Mouse (Mus musculus): ENCODE data around the gene Fancd2os. TPM values are rescaled to one million over a fixed set of nuclear protein-coding genes. Genes with fewer than 3 reads are reported as not detected.
A peak's percentile ranks its signal among the peaks of the same experiment; 100 is the strongest.

Fancd2os gene
- not detected for total RNA-seq (2021)
- long read RNA-seq, experiment 1: 0 reads
- long read RNA-seq, experiment 2: 0 reads

- no peak for DNase-seq (ENCODE audit: low spot score in 2 of 2)
Observed at GRCm38 (mm10) chr6:113600543-113601139, at the start of gene Fancd2os. Gene Fancd2os, minus strand, starts transcription at chr6:113600715.

- DNase-seq (ENCODE audit: low spot score in 2 of 2): no peak
Observed at GRCm38 (mm10) chr6:113650197-113650640, 49.7 kb upstream of the Fancd2os start.

- no peak for DNase-seq (ENCODE audit: low spot score in 2 of 2)
Observed at GRCm38 (mm10) chr6:113649346-113650196, 49.1 kb upstream of the Fancd2os start.

GRCm38 (mm10) chr6:113644808-113645207, 44.3 kb upstream of the Fancd2os start:
- DNase-seq (ENCODE audit: low spot score in 2 of 2): no peak

- no peak for DNase-seq (ENCODE audit: low spot score in 2 of 2)
Observed at GRCm38 (mm10) chr6:113643967-113644366, 43.5 kb upstream of the Fancd2os start.

- no peak for DNase-seq (ENCODE audit: low spot score in 2 of 2)
Observed at GRCm38 (mm10) chr6:113643021-113643420, 42.5 kb upstream of the Fancd2os start.

GRCm38 (mm10) chr6:113642605-113643004, 42.1 kb upstream of the Fancd2os start:
- DNase-seq (ENCODE audit: low spot score in 2 of 2): no peak

GRCm38 (mm10) chr6:113639201-113639600, 38.7 kb upstream of the Fancd2os start:
- DNase-seq (ENCODE audit: low spot score in 2 of 2): no peak

- DNase-seq (ENCODE audit: low spot score in 2 of 2): peak; percentile 95 to 96
Observed at GRCm38 (mm10) chr6:113638302-113639040, 38.0 kb upstream of the Fancd2os start, which contains the start of gene Irak2. Gene Irak2, plus strand, starts transcription at chr6:113638467.

GRCm38 (mm10) chr6:113632863-113633262, 32.3 kb upstream of the Fancd2os start:
- DNase-seq (ENCODE audit: low spot score in 2 of 2): no peak

- no peak for DNase-seq (ENCODE audit: low spot score in 2 of 2)
Observed at GRCm38 (mm10) chr6:113630322-113630721, 29.8 kb upstream of the Fancd2os start.

- no peak for DNase-seq (ENCODE audit: low spot score in 2 of 2)
Observed at GRCm38 (mm10) chr6:113624989-113625770, 24.7 kb upstream of the Fancd2os start.

- DNase-seq (ENCODE audit: low spot score in 2 of 2): peak; percentile 83 to 88
Observed at GRCm38 (mm10) chr6:113623941-113624751, 23.6 kb upstream of the Fancd2os start, which contains the start of gene Vhl. Gene Vhl, plus strand, starts transcription at chr6:113623959.

- no peak for DNase-seq (ENCODE audit: low spot score in 2 of 2)
Observed at GRCm38 (mm10) chr6:113623386-113623785, 22.9 kb upstream of the Fancd2os start.

GRCm38 (mm10) chr6:113615489-113615888, 15.0 kb upstream of the Fancd2os start:
- DNase-seq (ENCODE audit: low spot score in 2 of 2): no peak

- DNase-seq (ENCODE audit: low spot score in 2 of 2): peak in 1 of 2 experiments; percentile 47
Observed at GRCm38 (mm10) chr6:113614997-113615396, 14.5 kb upstream of the Fancd2os start.

GRCm38 (mm10) chr6:113614152-113614551, 13.6 kb upstream of the Fancd2os start:
- peak; percentile 27 to 39 for DNase-seq (ENCODE audit: low spot score in 2 of 2)

GRCm38 (mm10) chr6:113612258-113612969, 11.9 kb upstream of the Fancd2os start:
- peak in 1 of 2 experiments; percentile 44 for DNase-seq (ENCODE audit: low spot score in 2 of 2)

- no peak for DNase-seq (ENCODE audit: low spot score in 2 of 2)
Observed at GRCm38 (mm10) chr6:113609293-113609692, 8.8 kb upstream of the Fancd2os start.

All from left cerebral cortex, adult 18-20 months (tissue).